Mouse (Mus musculus) ovary, postnatal 14 days (tissue): ENCODE results near the gene Drd1.

Experiments used
- DNase-seq: peaks from one replicate; pipeline ENCODE4 v3.0.0; 2022; ENCODE audit warnings: low spot score

Gene Drd1

DNA sequence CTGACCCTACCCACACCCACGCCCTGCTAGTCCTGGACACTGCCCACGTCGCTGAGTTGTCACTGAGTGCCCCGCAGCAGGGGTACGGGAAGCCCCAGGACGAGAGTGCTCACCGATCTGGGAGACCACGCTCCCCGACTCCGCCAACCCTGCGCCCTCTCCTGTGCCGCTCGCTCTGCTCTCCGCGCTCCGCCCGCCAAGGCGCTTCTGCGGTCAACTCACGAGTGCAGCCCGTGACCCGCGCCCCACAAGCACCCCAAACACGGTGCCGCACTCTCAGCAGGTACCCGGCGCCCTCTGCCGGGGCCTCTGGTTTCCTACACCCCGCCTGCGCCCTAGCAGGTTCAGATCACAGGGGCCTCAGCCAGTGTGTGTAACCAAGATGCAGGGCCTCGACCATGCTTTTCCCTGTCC, at the start of gene Drd1:
TSS of gene Drd1 (minus strand) at position 258 of the 414 bp plus-strand sequence.
- DNase-seq: peak; percentile 60

GRCm38 (mm10) chr13:54103866-54104265, 48.4 kb upstream of the Drd1 start:
- DNase-seq: no peak

DNA sequence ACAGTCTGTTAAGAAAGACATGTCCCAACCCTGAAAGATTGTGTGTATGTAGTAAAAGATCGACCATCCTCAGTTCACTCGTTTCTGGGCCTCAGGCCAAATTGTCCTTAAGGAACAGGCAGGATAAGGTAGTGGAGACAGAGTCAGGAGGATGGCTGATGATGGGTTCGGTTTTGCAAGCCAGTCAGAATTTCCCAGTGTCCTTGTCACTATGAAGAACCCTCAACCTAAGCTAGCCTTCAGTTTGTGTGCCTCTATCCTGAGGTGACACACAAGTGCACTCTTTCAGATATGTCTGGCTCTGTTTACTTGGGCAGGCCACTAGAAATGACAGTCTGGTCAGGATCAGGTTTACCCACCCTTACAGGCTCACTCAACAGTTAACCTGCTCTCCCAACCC, 47.8 kb upstream of the Drd1 start:
- no peak for DNase-seq

- DNase-seq: no peak
Measured at GRCm38 (mm10) chr13:54102061-54102460, 46.6 kb upstream of the Drd1 start.

GRCm38 (mm10) chr13:54101031-54101820, 45.7 kb upstream of the Drd1 start:
- no peak for DNase-seq

- no peak for DNase-seq
Measured at GRCm38 (mm10) chr13:54097797-54098196, 42.3 kb upstream of the Drd1 start.

GRCm38 (mm10) chr13:54097227-54097626, 41.7 kb upstream of the Drd1 start:
- no peak for DNase-seq

- no peak for DNase-seq
Measured at GRCm38 (mm10) chr13:54095721-54096120, 40.2 kb upstream of the Drd1 start.

DNA sequence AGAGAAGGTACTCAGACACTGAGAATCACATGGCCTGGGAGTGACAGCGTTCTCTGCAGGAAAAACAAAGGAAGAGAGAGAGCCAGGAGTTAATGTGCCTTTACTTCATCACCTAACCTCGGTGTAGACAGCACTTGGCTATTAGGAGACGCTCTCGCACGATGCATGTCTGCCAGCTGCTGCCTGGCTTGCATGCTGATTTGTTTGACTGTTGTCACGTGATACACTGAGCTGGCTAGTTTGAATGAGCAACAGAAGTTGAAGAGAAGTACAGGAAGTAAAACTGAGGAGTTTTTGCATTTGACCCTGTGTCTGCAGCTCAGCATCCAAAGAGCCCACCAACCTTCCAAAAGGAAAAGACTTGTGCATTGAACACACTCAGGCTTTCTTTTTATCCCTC, 39.5 kb upstream of the Drd1 start:
- no peak for DNase-seq

- no peak for DNase-seq
Measured at GRCm38 (mm10) chr13:54094349-54094748, 38.8 kb upstream of the Drd1 start.

- DNase-seq: no peak
Measured at GRCm38 (mm10) chr13:54091719-54092118, 36.2 kb upstream of the Drd1 start.

- no peak for DNase-seq
Measured at GRCm38 (mm10) chr13:54085266-54085665, 29.8 kb upstream of the Drd1 start.

GRCm38 (mm10) chr13:54084826-54085225, 29.3 kb upstream of the Drd1 start:
- DNase-seq: no peak

GRCm38 (mm10) chr13:54084178-54084577, 28.7 kb upstream of the Drd1 start:
- no peak for DNase-seq

GRCm38 (mm10) chr13:54082946-54083345, 27.4 kb upstream of the Drd1 start:
- no peak for DNase-seq

GRCm38 (mm10) chr13:54080785-54081184, 25.3 kb upstream of the Drd1 start:
- no peak for DNase-seq

DNA sequence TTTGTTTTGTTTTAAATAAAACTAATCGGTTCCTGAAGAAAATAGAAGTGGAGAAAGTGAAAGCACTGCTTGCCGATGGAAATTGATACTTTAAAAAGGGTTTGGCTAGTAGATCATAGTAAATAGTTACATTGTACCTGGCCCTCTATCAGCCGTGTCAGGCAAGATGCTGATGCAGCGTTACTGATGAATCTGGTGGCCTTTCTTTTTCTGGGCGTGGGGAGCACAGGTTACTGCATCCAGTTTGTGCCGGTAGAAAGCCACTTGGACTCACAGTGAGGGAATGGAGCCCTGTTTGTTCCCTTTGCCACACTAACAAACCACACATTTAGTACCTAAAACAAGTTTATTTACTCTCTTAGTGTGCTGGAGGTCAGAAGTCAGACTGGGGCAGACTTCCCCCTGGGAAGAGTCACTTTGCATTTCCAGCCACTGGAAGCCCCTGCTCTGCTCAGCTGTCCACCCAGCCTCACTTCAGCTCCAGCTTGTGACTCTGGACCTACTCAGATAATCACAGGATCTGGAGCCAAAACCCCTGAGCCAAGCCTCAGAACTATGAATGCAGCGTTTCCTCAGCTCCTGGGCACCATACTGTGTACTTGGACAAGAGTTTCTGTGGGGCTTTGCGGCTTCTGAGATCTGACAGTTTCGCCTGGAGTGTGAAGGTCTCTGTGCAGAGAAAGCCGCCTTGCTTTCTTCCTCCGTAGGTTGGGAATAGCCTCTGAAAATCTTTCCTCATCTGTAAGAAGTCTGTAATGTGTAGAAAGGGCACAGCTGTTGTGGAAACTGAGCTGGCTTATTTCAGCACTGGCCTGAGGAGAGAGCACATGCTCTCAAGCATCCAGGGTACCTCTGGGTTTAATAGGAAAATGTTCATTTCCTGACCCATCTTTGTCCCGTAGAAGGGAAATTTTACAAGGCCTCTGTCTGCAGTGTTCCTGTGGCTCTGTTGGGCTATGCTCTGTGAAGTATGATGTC, 24.6 kb upstream of the Drd1 start:
- no peak for DNase-seq

DNA sequence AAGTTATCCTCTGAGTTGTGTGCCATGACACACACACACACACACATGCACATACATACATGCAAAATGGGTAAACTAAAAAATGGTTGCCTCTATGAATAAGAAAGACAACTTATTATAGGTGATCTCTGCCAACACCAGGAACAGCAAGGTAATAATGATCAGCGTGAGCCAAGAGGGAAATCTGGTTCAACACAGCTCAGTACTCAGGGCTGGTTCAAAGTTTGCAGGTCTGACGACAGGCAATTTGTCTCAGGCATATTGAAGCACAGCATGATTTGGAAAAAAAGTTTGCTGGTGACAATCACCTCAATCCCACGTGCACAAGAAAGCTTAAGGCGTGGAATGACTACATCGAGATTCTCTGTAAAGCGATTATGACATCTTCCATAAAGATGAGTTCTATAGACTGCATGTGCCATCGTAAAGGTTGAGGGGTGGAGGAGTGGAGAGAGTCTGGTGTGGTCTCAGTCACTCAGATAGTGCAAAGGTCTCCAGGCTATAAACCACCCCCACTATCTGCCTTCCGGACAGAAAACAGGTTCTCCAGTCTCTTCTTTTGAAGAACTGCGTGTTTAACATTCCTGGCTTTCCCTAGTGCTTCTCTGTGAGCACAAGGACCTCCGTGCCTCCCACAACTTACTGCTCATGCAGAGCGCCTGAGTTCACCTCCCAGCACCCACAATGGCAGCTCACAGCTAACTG, 22.1 kb upstream of the Drd1 start:
- no peak for DNase-seq

DNA sequence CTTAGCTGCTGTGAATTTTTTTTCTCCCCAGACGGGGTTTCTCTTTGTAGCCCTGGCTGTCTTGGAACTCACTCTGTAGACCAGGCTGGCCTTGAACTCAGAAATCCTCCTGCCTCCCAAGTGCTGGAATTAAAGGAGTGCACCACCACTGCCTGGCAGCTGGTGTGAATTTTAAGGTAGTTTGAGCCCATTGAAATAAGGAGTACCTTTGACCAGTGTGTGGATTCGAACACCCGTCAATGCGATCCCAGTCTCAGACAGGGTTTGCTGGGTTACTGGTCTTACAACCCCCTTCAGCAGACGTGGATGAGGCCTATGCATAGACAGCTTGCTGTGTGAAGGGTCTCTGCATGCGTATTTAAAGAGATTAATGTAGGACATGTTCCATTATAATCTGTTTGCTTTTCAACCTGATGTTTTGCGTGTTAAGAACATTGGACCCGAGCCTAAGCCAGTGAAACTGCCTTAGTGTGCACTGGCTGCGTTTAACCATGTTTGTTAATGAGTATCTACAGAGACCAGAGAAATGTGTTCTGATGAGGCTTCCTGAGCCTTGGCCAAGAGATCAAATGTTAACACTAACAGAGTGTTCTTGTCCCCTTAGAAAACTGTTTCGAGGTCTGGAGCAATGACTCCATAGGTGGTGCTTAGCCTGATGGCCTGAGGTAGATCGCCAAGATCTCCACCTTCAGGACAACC, 21.4 kb upstream of the Drd1 start:
- DNase-seq: no peak

GRCm38 (mm10) chr13:54076051-54076450, 20.5 kb upstream of the Drd1 start:
- no peak for DNase-seq

DNA sequence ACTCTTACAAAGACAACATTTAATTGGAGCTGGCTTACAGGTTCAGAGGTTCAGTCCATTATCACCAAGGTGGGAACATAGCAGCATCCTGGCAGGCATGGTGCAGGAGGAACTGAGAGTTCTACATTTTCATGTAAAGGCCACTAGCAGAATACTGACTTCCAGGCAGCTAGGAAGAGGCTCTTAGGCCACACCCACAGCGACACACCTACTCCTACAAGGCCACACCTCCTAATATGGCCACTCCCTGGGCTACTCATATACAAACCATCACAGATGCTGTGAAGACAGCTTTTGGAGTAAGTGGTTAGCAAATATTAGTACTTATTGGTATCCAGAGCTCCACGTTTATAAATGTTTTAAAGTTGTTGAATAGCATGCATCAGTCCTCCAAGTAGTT, 19.9 kb upstream of the Drd1 start:
- DNase-seq: no peak

GRCm38 (mm10) chr13:54073491-54073890, 18.0 kb upstream of the Drd1 start:
- no peak for DNase-seq
